Mouse (Mus musculus) heart, embryonic 15.5 days (tissue): Measurements from ENCODE around the gene Sla2. TPM values are rescaled to one million over a fixed set of nuclear protein-coding genes. Genes with fewer than 3 reads are reported as not detected.

ENCODE experiments used
- ATAC-seq: fragments of 200-750 bp; cut with Nextera tagmentation; replicated peaks from 2 replicates; pipeline ENCODE4 v1.8.0; 2017; ENCODE audit warnings: low read depth, moderate TSS enrichment; ENCODE audit not compliant: insufficient number of reproducible peaks, insufficient read depth, low FRiP score
- H3K27ac ChIP-seq: fragments of 300-500 bp; sonication (generic); 2 replicates; pipeline ENCODE4 v1.5.1; 2015; ENCODE audit warnings: mild to moderate bottlenecking, inconsistent platforms
- H3K27me3 ChIP-seq: fragments of 300-500 bp; sonication (generic); 2 replicates; pipeline ENCODE4 v1.6.1; 2015; ENCODE audit warnings: inconsistent platforms
- H3K36me3 ChIP-seq: fragments of 300-500 bp; sonication (generic); 2 replicates; pipeline ENCODE4 v1.6.1; 2015; ENCODE audit warnings: mild to moderate bottlenecking, inconsistent platforms
- H3K4me1 ChIP-seq: fragments of 300-500 bp; sonication (generic); replicated peaks from 2 replicates; pipeline ENCODE4 v1.6.1; 2015; ENCODE audit warnings: inconsistent platforms
- H3K4me2 ChIP-seq: fragments of 300-500 bp; sonication (generic); 2 replicates; pipeline ENCODE4 v1.6.1; 2015; ENCODE audit warnings: inconsistent platforms, mild to moderate bottlenecking, moderate library complexity
- H3K4me3 ChIP-seq: fragments of 300-500 bp; sonication (generic); 2 replicates; pipeline ENCODE4 v1.5.1; 2015; ENCODE audit warnings: mild to moderate bottlenecking, inconsistent platforms
- H3K9ac ChIP-seq: fragments of 300-500 bp; sonication (generic); 2 replicates; pipeline ENCODE4 v1.6.1; 2015; ENCODE audit warnings: mild to moderate bottlenecking, inconsistent platforms
- H3K9me3 ChIP-seq: fragments of 300-500 bp; sonication (generic); replicated peaks from 2 replicates; pipeline ENCODE4 v1.6.1; 2016; ENCODE audit warnings: inconsistent platforms
- WGBS: fragments of 180-500 bp; shearing (Covaris S2); methylation state at CpG from one replicate; pipeline ENCODE4 v1.1.7; 2015; ENCODE audit warnings: mixed read lengths; 5-methylcytosine and 5-hydroxymethylcytosine counted together
- polyA plus RNA-seq: library from polyadenylated mRNA; unstranded; fragments of >200 nt; fragmentation: Nextera tagmentation; extraction: Ambion mirVana; gene quantifications from 2 replicates; pipeline ENCODE4 v1.2.1, GENCODE M21; 2015

Sla2 gene
- polyA plus RNA-seq, 1 experiment from 2014 or later, result 0.58 TPM

- 88% methylated on average over 6 of the region's 6 CpGs for WGBS
- H3K36me3 ChIP-seq, result peaks cover 48% of the 10 kb centered on the region
- no peak overlapping the region for H3K4me2 ChIP-seq
- H3K4me3 ChIP-seq, result no peak overlapping the region
- no peak overlapping the region for H3K27ac ChIP-seq
- no peaks in the 10 kb centered on the region for H3K9me3 ChIP-seq
- H3K9ac ChIP-seq, result no peak overlapping the region
- peaks cover 30% of the 10 kb centered on the region for H3K4me1 ChIP-seq
- no peak for ATAC-seq
- H3K27me3 ChIP-seq, result no peaks in the 10 kb centered on the region
Measured at GRCm38 (mm10) chr2:156848526-156849182, 38.3 kb downstream of the Sla2 start.

DNA sequence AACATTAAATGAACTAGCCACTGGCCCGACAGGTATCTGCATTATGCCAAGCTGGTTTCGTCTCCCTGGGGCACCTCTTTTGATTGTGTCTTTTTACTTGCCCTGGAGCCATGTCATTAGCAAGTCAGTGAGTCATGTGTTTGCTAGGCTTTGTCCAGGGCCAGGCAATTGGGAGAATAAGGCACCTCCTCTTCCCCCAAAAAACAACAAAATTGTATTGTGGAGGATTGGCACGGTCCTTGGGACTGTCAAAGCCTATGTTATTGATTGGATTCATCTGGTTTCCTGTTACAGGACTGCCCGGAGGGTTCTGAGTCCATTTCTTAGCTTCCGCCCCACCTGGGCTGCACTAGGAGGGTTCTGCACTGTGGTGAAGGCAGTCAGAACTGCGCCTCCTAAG lies 39.3 kb downstream of the Sla2 start:
- H3K9me3 ChIP-seq, result no peaks in the 10 kb centered on the region
- no peak for ATAC-seq
- H3K9ac ChIP-seq, result no peak overlapping the region
- peaks cover 48% of the 10 kb centered on the region for H3K36me3 ChIP-seq
- H3K27me3 ChIP-seq, result no peaks in the 10 kb centered on the region
- no peak overlapping the region for H3K4me2 ChIP-seq
- peaks cover 39% of the 10 kb centered on the region for H3K4me1 ChIP-seq
- H3K27ac ChIP-seq, result no peak overlapping the region
- 77% methylated on average over 6 of the region's 6 CpGs for WGBS
- H3K4me3 ChIP-seq, result no peak overlapping the region

GRCm38 (mm10) chr2:156844715-156845114 lies 42.3 kb downstream of the Sla2 start:
- H3K4me3 ChIP-seq, result no peak overlapping the region
- no peak for ATAC-seq
- H3K9ac ChIP-seq, result no peak overlapping the region
- H3K4me1 ChIP-seq, result peaks cover 53% of the 10 kb centered on the region
- WGBS, result 57% methylated on average over 10 of the region's 10 CpGs
- H3K36me3 ChIP-seq, result peaks cover 25% of the 10 kb centered on the region
- H3K27ac ChIP-seq, result peak overlapping the region; percentile 22; the same call in 1 of the 2 replicates
- H3K4me2 ChIP-seq, result no peak overlapping the region
- H3K9me3 ChIP-seq, result no peaks in the 10 kb centered on the region
- no peaks in the 10 kb centered on the region for H3K27me3 ChIP-seq

- H3K27me3 ChIP-seq, result no peaks in the 10 kb centered on the region
- no peak overlapping the region for H3K27ac ChIP-seq
- H3K9me3 ChIP-seq, result no peaks in the 10 kb centered on the region
- H3K4me1 ChIP-seq, result peaks cover 60% of the 10 kb centered on the region
- H3K4me2 ChIP-seq, result no peak overlapping the region; the same call in 1 of the 2 replicates
- no peak overlapping the region for H3K4me3 ChIP-seq
- 78% methylated on average over 10 of the region's 10 CpGs for WGBS
- ATAC-seq, result no peak
- no peak overlapping the region for H3K9ac ChIP-seq
- H3K36me3 ChIP-seq, result peaks cover 20% of the 10 kb centered on the region
Measured at GRCm38 (mm10) chr2:156843331-156843730, 43.7 kb downstream of the Sla2 start.

DNA sequence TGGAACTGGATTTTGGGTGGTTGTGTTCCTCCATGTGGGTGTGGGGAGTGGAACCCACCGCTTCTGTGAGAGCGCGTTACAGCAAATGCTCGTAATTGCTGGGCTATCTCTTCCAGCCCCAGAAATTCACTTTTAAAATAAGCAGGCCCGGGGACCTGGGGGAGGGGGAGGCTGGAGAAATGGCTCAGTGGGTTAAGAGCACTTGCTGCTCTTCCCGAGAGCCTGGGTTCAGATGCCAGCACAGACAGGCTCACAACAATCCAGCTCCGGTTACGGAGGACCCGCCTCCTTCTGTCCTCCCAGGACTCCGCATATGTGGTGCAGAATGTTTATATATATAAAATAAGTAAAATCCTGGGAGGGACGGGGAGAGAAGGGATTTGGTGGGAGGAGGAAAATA lies 44.3 kb downstream of the Sla2 start:
- Histone ChIP-seq H3K4me3 (peak overlapping the region; percentile 73), H3K4me2 (peak overlapping the region; percentile 86), H3K27me3 (no peaks in the 10 kb centered on the region), H3K27ac (peak overlapping the region; percentile 95; the same call in 1 of the 2 replicates), H3K4me1 (peaks cover 65% of the 10 kb centered on the region), H3K9me3 (no peaks in the 10 kb centered on the region), H3K9ac (peak overlapping the region; percentile 95), H3K36me3 (peaks cover 20% of the 10 kb centered on the region)
- ATAC-seq, result no peak
- WGBS, result 23% methylated on average over 11 of the region's 11 CpGs

GRCm38 (mm10) chr2:156841841-156842706 lies 44.9 kb downstream of the Sla2 start:
- H3K9me3 ChIP-seq, result no peaks in the 10 kb centered on the region

DNA sequence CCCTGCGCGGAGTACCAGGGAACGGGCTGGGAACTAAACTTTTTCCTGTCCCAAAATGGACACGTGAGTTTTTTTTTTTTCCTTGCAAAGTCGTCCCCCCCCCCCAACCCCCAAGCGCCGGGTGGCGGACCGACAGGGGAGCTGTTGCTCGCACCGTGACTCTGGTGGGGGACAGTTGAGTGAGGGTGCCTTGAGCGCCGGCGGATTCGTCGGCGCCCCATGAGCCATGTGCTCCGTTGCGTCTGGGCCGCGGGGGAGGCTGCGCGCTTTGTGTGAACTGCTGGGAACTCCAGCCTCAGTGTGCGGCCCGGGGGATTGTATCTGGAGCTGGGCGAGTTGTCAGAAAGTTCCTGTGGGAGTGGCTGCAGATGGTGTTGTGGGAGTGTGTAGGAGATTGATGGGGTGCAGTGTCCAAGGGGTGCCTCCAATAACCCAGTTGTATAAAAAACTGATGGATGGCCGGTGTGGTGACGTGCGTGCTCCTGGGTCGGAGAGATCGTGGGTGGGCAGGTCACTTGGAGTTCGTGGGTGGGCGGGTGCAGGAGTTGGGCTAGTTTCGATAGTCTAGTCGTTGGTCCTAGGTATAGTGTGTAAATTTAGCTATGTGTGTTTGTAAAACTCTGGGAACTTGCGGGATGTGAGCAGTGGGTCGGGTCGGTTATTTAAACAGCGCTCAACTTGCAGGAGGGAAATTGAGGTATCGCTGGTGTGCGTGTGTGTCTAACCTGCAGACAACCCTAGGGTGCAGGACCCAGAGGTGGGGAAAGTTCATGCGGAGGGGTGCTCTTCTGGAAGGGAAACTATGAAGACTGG lies 45.8 kb downstream of the Sla2 start:
- H3K4me1 ChIP-seq, result peaks cover 65% of the 10 kb centered on the region
- peak overlapping the region; percentile 95 for H3K27ac ChIP-seq
- WGBS, result under 1% methylated on average over 41 of the region's 42 CpGs
- peak overlapping the region; percentile 73 for H3K4me3 ChIP-seq
- H3K27me3 ChIP-seq, result no peaks in the 10 kb centered on the region
- no peaks in the 10 kb centered on the region for H3K9me3 ChIP-seq
- H3K4me2 ChIP-seq, result peak overlapping the region; percentile 86
- ATAC-seq, result 0 out of 2 replicates have a peak, but pooled peaks have one; percentile 3
- peaks cover 15% of the 10 kb centered on the region for H3K36me3 ChIP-seq
- peak overlapping the region; percentile 95 for H3K9ac ChIP-seq

More at GRCm38 (mm10) chr2:156841841-156842706, 44.9 kb downstream of the Sla2 start:
- Histone ChIP-seq H3K36me3 (peaks cover 17% of the 10 kb centered on the region), H3K4me2 (peak overlapping the region; percentile 86), H3K4me3 (peak overlapping the region; percentile 73), H3K27me3 (no peaks in the 10 kb centered on the region), H3K9ac (peak overlapping the region; percentile 95), H3K4me1 (peaks cover 65% of the 10 kb centered on the region), H3K27ac (peak overlapping the region; percentile 95)
- ATAC-seq, result no peak
- WGBS, result 14% methylated on average over 20 of the region's 20 CpGs

- peak overlapping the region; percentile 95 for H3K9ac ChIP-seq
- peak; percentile 16 for ATAC-seq
- H3K36me3 ChIP-seq, result peaks cover 20% of the 10 kb centered on the region
- H3K9me3 ChIP-seq, result no peaks in the 10 kb centered on the region
- H3K27me3 ChIP-seq, result no peaks in the 10 kb centered on the region
- H3K4me1 ChIP-seq, result peaks cover 60% of the 10 kb centered on the region
- peak overlapping the region; percentile 95 for H3K27ac ChIP-seq
- peak overlapping the region; percentile 73 for H3K4me3 ChIP-seq
- WGBS, result under 1% methylated on average over 66 of the region's 79 CpGs
- H3K4me2 ChIP-seq, result peak overlapping the region; percentile 86
Measured at GRCm38 (mm10) chr2:156840301-156841027, 46.5 kb downstream of the Sla2 start.

DNA sequence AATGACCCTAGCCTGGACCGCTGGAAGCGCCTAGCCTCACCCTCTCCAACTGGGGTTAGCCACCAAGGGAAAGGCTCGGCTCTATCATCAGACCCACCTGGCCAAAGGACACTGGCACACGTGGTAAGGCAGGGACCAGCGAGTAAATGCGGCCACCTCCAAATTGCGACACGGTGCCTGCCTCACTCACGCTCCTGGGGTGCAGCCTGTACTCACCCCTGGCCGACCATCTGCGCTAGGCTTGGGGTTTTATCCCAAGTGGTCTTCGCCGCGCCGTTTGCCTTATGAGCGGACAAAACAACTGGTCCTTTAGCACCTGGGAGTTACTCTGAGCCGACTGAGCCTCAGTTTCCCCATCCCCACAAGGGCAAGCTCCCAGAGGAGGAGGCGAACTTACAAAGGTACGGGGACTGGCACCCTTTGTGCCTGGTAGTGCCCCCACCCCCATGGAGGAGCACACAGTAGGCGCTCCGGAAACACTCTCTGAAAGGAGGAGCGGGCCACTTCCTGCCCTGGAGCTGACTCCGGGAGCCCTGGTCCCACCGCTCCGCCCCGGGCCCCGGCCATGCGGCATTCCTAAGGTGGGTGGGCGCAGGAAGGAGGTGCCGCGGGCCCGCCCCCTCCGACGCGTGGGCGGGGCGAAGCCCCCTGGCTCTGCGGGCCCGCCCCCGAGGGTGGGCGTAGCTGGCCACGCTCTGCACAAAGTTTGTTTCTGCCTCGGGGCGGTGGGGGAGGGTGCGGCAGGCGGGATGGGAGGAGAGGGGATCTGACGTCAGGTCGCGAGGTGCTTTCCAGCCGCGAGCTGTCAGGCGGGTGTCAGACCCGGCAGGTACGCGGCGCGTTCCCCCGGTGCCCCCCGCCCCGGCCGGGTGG lies 47.4 kb downstream of the Sla2 start, which contains the start of gene Tgif2:
Tgif2 (plus strand) TSS at position 689 of the 873 bp plus-strand sequence.
- WGBS, result 2% methylated on average over 61 of the region's 61 CpGs

GRCm38 (mm10) chr2:156838839-156839238 lies 48.2 kb downstream of the Sla2 start:
- 68% methylated on average over 6 of the region's 6 CpGs for WGBS
- Histone ChIP-seq H3K27me3 (no peaks in the 10 kb centered on the region), H3K4me2 (peak overlapping the region; percentile 86), H3K4me1 (peaks cover 44% of the 10 kb centered on the region), H3K9me3 (no peaks in the 10 kb centered on the region), H3K4me3 (peak overlapping the region; percentile 73), H3K36me3 (peaks cover 29% of the 10 kb centered on the region), H3K9ac (no peak overlapping the region), H3K27ac (peak overlapping the region; percentile 95)
- ATAC-seq, result no peak

More for the DNA sequence above, 47.4 kb downstream of the Sla2 start, which contains the start of gene Tgif2:
- peak within 1 kb of the TSS; percentile 95 for H3K9ac ChIP-seq
- peaks cover 22% of the 10 kb centered on the region for H3K36me3 ChIP-seq
- no peaks in the 10 kb centered on the region for H3K9me3 ChIP-seq
- no peaks in the 10 kb centered on the region for H3K27me3 ChIP-seq
- H3K4me2 ChIP-seq, result peak within 1 kb of the TSS; percentile 86
- peak; percentile 89 for ATAC-seq
- H3K4me1 ChIP-seq, result peaks cover 51% of the 10 kb centered on the region
- peak within 1 kb of the TSS; percentile 95 for H3K27ac ChIP-seq
- H3K4me3 ChIP-seq, result peak within 1 kb of the TSS; percentile 73
